Mouse (Mus musculus) ZHBTc4 (cell line): Measurements from ENCODE around the gene Nap1l1.
"Not testable (repeated sequence)": the region's sequence is repeated elsewhere in the genome, so short reads cannot be mapped to it uniquely, and the experiment has no call there.

ENCODE experiments used
- DNase-seq: peaks from one replicate; pipeline ENCODE4 v3.0.0-alpha.2; 2011; ENCODE audit warnings: low read depth, low spot score

Gene Nap1l1

DNA sequence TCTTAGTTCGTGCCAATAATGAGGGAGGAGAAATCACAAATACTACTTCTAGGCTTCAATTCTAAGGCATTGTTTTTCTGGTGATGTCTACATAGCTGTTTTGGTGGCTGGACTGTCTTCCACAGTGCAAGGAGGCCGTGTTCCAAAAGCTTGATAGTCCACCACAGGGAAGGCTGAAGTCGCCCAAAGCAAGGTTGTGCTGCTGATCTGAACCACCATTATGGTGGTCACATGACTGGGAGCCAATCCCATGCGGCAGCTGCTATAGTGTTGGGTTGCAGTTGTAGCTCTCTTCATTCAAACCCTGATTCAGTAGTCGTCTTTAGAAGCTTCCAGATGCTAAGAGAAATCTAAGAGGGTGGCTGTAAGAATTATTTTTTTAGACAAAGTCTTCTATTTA is 6.6 kb downstream of the Nap1l1 start:
- peak; percentile 53 for DNase-seq

DNA sequence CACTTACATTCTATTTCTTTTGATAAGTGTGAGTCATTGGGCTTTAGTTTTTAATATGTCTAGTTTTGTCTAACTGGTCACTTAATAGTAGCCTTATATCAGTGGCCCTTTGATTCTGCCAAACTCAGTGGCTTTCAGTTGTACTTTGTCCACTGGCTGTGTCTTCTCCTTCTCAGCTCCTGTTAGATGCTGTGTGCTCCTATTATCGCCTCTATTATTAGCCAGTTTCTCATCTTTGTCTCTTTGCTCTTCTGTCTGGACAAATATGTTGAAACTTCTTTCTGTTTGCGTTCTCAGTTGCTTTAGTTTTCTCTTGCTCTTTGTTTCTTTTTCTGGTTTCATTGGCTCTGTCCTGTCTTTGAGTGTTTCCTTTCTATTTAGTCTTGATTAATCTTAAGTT is 9.6 kb downstream of the Nap1l1 start:
- no peak for DNase-seq

DNA sequence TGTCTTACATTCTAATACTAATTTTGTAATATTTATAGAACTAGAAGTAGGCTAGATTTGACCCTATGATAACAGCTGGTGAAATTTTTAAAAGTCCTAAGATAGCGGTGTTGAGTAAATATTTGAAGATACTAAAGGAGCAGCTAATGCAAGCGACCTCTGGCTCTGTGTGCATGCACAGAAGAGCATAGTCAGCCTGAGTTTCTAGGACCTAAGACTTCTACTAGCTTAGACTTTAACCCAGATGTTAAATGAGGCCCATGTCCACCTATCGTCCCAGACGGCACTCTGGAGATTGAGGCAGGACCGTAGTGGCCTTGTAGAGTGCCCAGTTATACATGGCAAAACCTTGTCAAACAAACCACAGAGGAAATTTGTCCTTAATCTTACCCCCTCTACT is 11.1 kb downstream of the Nap1l1 start:
- no peak for DNase-seq

DNA sequence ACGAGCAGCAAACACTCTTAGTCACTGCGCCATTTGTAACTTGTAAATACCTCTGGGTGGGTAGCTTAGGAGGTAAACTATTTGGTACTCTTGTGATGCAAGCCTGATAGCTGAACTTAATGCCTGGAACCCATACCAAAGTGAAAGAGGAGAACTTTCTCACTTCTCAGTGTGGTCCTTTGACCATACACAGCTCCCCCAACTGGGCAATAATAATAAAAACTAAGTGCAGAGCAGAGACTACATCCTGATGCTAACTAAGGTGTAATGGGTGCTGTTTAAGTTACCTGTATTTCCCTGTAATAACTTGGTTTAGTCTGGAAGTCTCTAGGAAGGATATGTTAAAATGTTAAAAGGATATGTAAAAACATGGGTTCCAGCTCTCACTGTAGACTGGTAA is 15.8 kb downstream of the Nap1l1 start:
- peak; percentile 40 for DNase-seq

DNA sequence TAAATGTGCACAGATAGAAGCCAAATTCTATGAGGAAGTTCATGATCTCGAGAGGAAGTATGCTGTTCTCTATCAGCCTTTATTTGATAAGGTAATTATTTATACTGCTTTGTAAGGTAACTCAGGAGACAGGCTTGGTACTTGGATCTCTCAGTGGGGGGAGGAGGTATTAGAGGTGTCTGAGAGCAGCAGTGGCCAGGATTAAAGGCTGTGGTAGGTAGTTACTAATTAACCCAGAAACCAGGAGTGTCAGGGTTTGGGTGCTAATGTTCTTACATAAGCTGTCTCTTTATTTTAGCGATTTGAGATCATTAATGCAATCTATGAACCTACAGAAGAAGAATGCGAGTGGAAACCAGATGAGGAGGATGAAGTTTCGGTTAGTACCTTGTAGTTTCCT is 17.1 kb downstream of the Nap1l1 start:
- DNase-seq, result not testable (repeated sequence)

DNA sequence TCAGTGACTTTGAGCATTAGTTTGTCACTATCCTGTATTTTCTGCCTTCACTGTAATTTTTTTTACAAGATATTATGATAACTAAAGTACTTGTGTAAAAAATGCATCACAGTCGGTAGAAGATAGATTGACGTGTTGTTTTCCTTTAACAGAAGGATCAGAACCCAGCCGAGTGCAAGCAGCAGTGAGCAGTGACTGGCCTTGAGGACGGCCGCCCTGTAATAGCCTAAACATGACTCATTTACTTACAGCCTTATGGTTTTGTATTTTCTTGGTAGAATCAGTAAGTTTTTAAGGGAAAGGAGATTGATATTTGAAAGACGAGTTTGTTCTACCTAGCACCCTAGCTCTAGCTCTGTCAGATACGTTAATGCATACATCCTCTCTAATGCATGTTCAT is 22.9 kb downstream of the Nap1l1 start:
- DNase-seq, result no peak

DNA sequence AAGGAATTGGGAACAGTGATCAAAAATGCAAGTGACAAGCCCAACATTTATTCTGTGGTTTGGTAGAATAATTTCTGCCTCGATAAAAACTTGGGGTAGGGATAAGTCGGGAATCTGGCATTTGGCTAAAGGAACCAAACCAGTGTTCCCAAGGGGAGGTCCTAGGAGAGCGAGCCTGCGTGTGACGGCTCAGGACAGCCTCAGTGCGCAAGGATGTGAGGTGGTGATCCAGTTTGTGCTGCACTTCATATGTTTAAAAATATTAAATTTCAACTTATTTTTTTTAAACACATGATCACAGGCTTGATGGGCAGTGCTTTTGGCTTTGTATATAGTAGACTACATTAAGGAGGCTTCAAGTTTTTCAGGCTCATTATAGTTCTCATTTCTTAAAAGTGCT is 26.9 kb downstream of the Nap1l1 start:
- no peak for DNase-seq

DNA sequence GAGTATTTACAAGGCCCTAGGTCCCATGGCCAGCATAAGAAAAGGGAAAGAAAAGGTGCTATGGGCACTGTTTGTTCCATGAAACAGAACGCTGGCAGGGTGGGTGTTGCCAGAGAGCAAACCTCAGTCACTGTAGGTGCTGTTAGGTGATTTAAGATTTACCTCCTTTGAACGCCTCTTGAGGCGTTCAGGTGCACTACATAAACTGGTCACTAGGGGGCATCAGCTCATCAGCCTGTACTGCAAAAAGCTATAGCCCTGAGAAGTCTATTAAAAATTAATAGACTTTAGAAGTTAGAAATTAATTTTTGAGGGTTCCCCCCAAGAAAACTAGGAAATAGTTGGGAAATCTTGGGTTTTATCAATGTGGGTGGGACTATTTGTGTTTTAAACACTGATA is 30.0 kb downstream of the Nap1l1 start:
- peak; percentile 87 for DNase-seq

DNA sequence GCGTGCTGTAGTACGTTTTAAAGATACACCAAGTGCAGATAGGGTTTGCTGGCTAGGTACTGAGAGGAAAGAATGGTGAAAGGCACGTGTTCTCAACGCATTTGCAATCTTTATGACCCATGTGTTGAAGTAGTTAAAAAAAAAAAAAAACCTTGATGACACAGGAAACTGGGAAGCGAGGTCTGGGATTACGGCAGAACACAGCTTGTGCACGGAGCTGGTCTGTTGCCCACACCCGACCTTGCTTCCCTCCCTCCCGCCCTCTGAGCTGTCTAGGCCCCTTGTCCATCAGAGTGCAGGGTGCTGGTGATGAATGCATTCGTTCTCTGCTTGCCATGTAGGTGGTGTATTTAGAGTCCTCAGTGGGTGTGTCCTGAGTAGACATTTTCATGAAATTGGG is 30.7 kb downstream of the Nap1l1 start:
- no peak for DNase-seq

DNA sequence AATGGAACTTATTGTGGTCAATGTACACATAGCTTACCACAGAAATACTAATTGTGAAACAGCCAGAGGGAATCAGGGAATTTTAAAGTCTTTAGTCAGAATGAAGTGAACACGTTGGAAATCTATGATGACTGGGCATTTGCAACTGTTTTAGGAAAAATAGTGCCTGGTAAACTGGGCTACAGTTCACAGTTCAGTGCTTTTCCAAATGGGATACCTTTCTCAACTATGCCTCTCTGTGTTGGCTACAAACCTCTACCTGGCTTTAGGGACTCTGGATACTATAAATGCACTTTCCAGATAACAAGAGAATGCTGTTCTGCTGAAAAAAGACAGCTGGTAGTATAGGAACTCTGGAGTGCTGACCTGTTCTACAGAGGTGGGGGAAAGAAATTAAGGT is 31.6 kb downstream of the Nap1l1 start:
- DNase-seq, result no peak

DNA sequence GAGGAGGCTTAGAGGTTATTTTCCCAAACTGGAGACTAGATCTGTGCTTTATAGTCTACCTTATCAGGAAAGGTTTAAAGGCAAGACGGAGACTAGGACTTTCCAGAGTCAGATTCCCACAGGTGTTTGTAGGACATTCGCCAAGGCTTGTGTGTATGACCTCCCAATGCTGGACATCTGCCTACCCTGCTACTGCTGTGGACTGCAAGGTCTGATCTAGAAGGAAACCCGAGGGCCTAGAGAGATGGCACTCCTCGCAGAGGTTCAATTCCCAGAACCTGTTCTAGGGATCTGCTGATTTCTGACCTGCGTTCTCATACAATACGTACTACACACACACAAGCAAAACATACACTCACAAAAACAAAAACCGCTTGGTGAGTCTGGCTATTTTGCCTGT is 32.4 kb downstream of the Nap1l1 start:
- no peak for DNase-seq

DNA sequence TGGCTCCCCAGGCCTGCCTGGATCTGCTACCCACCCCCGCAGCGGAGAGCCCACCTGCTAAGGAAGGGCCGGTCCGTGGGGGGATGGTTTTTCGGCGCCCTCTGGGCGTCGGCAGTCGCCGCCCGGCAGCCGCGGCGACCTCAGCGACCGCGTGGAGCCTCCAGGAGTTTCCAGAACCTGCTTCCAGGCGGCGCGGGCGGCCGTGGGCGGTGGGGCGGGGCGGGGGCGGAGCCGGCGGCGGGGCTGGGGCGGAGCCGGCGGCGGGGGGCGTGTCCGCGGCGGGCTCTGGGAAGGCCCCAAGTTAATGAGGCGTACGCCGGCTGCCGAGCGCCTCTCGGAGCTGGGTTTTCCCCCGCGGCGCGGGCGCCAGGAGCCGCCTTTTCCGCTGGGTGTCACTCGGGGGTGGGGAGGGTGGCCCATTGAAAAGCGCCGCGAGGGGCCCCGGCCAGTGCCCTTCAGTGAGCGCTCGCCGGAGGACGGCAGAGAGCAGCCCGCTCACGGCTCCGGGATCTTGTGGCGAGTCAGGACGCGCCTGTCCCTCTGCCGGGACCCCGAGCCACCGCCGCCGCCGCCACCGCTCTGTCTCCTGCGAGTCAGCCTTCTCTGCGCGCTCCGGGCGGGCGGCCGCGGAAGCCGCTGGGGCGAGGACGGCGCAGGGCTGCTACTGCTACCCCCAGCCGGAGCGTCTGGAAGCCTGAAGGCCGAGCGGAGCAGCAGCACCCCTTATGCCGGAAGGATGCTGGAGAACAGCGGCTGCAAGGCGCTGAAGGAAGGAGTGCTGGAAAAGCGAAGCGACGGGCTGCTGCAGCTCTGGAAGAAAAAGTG is 33.3 kb downstream of the Nap1l1 start, which contains the start of gene Phlda1:
Gene Phlda1, plus strand, starts transcription at position 186 of the 825 bp plus-strand sequence.
- DNase-seq, result peak; percentile 88

DNA sequence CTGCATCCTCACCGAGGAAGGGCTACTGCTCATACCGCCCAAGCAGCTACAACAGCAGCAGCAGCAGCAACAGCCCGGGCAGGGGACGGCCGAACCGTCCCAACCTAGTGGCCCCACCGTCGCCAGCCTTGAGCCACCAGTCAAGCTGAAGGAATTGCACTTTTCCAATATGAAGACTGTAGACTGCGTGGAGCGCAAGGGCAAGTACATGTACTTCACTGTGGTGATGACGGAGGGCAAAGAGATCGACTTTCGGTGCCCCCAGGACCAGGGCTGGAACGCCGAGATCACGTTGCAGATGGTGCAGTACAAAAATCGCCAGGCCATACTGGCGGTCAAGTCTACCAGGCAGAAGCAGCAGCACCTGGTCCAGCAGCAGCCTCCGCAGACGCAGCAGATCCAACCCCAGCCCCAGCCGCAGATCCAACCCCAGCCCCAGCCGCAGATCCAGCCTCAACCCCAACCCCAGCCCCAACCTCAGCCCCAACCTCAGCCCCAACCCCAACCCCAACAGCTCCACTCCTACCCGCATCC is 34.0 kb downstream of the Nap1l1 start:
- DNase-seq, result peak; percentile 67

DNA sequence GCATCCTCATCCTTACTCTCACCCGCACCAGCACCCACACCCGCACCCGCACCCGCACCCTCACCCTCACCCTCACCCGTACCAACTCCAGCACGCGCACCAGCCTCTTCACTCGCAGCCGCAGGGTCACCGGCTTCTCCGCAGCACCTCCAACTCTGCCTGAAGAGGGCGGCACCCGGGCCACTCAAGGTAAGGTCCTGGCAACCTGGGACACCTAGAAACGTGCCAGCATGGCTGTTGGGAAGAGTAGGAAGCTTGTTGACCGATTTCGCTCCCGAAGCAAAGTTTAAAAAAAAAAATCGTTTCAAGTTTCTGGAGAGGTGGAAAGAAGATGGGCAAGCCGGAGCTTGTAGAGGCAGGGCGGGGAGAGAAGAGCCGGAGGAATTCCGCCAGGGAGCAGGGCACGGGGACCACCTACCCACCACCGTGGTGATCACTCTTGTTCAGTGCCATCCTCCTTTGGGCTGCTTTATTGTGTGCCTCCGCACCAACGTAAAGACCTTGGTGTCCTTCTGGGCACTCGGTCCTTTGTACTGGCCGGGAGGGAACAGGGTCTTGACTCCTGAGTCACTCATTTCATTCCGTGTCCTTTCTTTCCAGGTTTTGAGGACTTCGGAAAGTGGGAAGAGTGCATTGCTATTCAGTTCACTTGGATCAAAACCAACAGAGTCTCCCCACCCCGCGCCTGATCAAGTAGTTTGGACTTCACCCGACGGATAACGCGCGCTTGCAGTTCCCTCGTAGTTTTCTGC is 34.6 kb downstream of the Nap1l1 start:
- DNase-seq, result peak; percentile 82

DNA sequence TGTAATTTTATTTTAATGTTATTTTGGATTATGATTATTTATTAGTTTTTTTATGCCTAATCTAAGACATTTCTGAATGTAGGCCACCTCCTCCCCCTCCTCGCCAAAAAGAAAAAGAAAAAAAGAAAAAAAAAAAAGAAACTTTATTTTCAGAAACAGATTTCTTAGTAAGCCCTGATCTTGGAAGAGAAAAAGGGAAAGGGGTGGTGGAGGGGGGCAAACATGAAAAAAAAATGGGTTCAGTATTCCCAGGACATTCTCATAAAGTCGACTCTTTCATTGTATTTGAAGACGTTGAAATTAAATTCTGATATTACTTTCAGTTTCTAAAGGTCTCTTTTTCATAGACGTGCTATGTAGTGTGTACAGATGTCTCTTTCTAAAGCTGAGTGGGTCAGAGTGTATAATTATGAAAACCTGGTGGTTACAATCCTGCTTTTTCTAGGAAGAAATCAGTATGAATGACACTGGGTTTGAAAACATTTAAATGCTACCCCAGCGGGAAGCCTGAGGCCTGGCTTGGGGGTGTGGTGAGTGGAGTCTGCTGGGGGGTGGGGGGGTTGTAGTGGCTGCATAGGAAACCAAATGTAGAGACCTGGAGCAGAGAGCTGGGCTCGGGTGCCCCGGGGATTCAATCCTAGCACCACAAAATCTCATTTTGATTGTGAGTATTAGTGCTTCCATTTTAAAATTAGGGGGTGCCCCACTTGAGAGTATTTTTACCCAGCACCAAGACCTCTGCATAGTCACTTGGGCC is 35.5 kb downstream of the Nap1l1 start:
- DNase-seq, result peak; percentile 42

DNA sequence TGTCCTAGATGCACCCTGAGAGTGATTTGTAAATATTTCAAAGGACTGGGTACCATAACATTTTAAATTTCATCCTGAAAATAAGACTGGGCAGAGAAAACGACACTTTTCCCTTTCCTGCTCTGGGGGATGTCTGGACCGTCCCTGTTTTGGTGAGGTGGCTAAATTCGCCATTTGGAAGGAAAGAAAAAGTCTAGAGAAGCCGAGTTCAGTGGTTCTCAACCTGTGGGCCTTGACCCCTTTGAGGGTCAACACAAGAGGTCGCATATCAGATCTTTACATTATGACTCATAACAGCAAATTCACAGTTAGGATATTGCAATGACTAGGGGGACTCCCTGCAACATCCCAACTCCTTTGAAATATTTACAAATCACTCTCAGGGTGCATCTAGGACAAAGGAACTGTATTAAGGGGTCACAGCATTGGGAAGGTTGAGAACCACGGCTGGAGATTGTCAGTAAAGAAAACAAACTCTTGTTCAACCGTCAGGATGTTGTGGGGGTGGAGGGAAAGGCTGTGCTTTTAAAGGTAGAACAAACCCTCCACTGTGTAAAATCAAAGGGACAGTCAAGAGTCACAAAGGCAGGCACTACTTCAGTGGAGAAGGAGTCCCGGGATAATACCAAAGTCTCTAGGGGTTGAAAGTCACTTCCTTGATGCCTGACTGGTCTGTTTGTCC is 36.2 kb downstream of the Nap1l1 start:
- no peak for DNase-seq

DNA sequence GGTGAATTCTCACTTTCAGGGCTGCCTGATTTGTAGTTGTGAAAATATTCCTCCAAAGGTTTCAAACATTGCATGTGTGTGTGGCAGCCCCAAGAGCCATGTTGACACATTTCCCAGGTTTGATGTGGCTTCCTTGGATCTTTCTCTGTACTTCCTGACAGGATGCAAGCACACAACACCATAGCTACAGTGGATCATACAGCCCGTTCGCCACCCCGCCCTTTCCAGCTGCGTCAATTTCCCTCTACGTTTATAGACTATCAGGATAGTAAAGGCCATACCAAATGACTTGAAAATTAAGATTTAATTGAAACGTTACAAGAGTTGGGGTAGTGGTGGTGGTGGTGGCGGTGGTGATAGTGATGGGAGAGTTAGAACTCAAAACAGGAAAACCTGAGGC is 37.0 kb downstream of the Nap1l1 start:
- DNase-seq, result no peak

DNA sequence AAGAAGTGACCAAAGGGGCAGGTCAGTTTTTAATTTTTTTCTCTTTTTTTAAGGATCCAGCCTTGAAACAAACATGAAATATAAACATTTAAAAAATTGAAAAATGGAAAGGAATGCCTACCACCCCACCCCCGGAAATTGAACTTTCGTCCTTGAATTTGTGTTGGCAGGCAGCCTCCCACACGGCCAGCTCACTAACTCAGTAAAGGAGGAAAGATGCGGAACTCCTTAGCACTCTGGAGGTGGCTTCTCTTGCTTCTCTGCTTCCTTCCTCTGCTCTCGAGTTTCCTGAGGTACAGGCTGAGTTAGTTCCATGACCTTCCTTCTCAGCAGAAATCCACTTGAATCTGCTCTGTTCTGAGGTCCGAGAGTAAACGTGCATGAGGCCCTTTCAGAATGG is 37.8 kb downstream of the Nap1l1 start:
- DNase-seq, result no peak

DNA sequence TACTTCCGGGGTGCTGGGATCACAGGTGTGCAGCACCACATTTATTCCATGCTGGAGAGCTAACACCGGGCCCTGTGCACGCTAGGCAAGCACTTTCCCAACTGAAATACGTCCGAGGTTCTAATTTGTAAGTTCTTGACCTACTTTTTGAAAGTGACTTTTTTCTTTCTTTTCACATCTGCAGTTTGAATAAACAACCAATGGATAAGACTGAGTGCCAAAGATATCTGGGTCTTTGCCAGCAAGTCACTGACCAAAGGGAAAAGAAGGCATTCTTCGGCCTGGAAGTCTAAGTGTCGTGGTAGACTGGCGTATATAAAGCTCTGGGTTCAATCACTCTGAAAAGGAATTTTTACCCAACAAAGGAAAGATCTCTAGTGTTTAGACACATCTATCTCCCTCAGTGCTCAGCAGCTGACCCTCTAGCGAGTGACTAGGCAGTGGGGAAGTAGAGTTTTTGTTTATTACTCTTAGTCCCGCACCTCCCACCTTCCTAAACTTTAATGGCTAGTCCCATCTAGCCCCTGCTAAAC is 39.1 kb downstream of the Nap1l1 start:
- no peak for DNase-seq

DNA sequence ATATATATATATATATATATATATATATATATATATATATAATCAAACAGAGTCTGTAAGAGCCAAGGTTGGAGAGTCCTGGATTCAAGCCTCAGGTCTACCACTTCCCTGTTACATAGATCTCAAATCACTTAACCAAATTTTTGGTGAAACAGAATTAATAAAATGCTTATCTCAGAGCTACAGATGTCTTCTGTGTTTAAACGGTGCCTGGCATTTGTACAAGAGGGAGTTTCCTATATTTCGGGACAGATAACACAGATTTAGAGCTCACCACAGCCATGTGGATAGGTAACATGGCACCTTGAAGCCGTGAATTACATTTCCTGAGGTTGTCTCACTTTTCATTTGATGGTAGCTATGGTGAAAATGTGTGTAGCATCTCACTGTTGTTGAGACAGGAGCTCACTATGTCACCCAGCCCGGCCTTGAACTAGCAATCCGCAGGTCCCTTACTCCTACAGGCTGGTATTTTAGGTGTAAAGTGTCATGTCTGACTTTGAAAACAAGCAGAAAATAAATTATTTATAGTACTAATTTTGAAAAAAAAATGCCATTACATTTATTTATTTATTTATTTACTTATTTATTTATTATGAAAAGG is 41.4 kb downstream of the Nap1l1 start:
- no peak for DNase-seq
